Mouse (Mus musculus) kidney, postnatal 0 days (tissue): ENCODE data around the gene Npc2. TPM values are rescaled to one million over a fixed set of nuclear protein-coding genes. Genes with fewer than 3 reads are reported as not detected.

Experiments
- ATAC-seq: fragments of 200-750 bp; cut with Nextera tagmentation; replicated peaks from 2 replicates; pipeline ENCODE4 v1.8.0; 2017; ENCODE audit warnings: low read depth, moderate number of reproducible peaks, moderate TSS enrichment, moderate library complexity; ENCODE audit not compliant: low FRiP score
- DNase-seq: peaks from one replicate; pipeline ENCODE4 v3.0.0-alpha.2; 2016; ENCODE audit warnings: low spot score
- H3K27ac ChIP-seq: fragments of 300-500 bp; sonication (generic); 2 replicates; pipeline ENCODE4 v1.5.1; 2014; ENCODE audit warnings: mild to moderate bottlenecking
- H3K27me3 ChIP-seq: fragments of 300-500 bp; sonication (generic); 2 replicates; pipeline ENCODE4 v1.6.1; 2014; ENCODE audit warnings: low read length, mixed read lengths; ENCODE audit not compliant: insufficient read depth
- H3K36me3 ChIP-seq: fragments of 300-500 bp; sonication (generic); 2 replicates; pipeline ENCODE4 v1.6.1; 2014; ENCODE audit warnings: low read length, mixed read lengths; ENCODE audit not compliant: insufficient read depth
- H3K4me1 ChIP-seq: fragments of 300-500 bp; sonication (generic); replicated peaks from 2 replicates; pipeline ENCODE4 v1.6.1; 2014; ENCODE audit warnings: antibody characterized with exemption, low read length, mixed read lengths; ENCODE audit not compliant: insufficient read depth
- H3K4me2 ChIP-seq: fragments of 300-500 bp; sonication (generic); 2 replicates; pipeline ENCODE4 v1.6.1; 2014; ENCODE audit warnings: mild to moderate bottlenecking, low read length, moderate library complexity, mixed read lengths
- H3K4me3 ChIP-seq: fragments of 300-500 bp; sonication (generic); replicated peaks from 2 replicates; pipeline ENCODE4 v1.5.1; 2014; ENCODE audit warnings: low read depth, low read length
- H3K9ac ChIP-seq: fragments of 300-500 bp; sonication (generic); 2 replicates; pipeline ENCODE4 v1.6.1; 2014; ENCODE audit warnings: low read depth, low read length
- H3K9me3 ChIP-seq: fragments of 300-500 bp; sonication (generic); replicated peaks from 2 replicates; pipeline ENCODE4 v1.6.1; 2016; ENCODE audit warnings: low read length, inconsistent platforms, mixed read lengths
- CTCF ChIP-seq: IDR thresholded peaks from 2 replicates; pipeline ENCODE4 v1.5.1; 2016; ENCODE audit warnings: antibody characterized with exemption, low read depth, mild to moderate bottlenecking, moderate library complexity
- WGBS: fragments of 180-500 bp; shearing (Covaris S2); extraction: QIAGEN DNeasy Blood & Tissue Kit; methylation state at CpG from one replicate; pipeline ENCODE4 v1.1.7; 2014; 5-methylcytosine and 5-hydroxymethylcytosine counted together
- polyA plus RNA-seq: library from polyadenylated mRNA; unstranded; fragments of >200 nt; fragmentation: Nextera tagmentation; extraction: Ambion mirVana; gene quantifications from 2 replicates; pipeline ENCODE4 v1.2.1, GENCODE M21; 2015

Gene Npc2
- polyA plus RNA-seq, 1 experiment from 2014 or later, result 70.5 TPM

GRCm38 (mm10) chr12:84786091-84786490 is 13.1 kb upstream of the Npc2 start:
- DNase-seq (no peak), ATAC-seq (no peak)
- Histone ChIP-seq H3K9ac (no peak overlapping the region), H3K9me3 (no peaks in the 10 kb centered on the region), H3K27me3 (no peaks in the 10 kb centered on the region), H3K4me2 (no peak overlapping the region), H3K4me3 (no peak overlapping the region), H3K4me1 (0 out of 2 replicates have a peak, but pooled peaks cover 4% of the 10 kb centered on the region), H3K36me3 (no peaks in the 10 kb centered on the region), H3K27ac (no peak overlapping the region)
- 78% methylated on average over 5 of the region's 5 CpGs for WGBS
- no peak for TF ChIP-seq CTCF

GRCm38 (mm10) chr12:84784604-84785381 is 11.8 kb upstream of the Npc2 start:
- Histone ChIP-seq H3K36me3 (no peaks in the 10 kb centered on the region), H3K27me3 (no peaks in the 10 kb centered on the region), H3K9ac (no peak overlapping the region), H3K27ac (no peak overlapping the region), H3K9me3 (no peaks in the 10 kb centered on the region), H3K4me1 (0 out of 2 replicates have a peak, but pooled peaks cover 4% of the 10 kb centered on the region), H3K4me3 (no peak overlapping the region), H3K4me2 (peak overlapping the region; percentile 23)
- ATAC-seq, result peak; percentile 89
- DNase-seq, result peak; percentile 97
- 21% methylated on average over 25 of the region's 25 CpGs for WGBS
- peak; percentile 99 for TF ChIP-seq CTCF

- H3K36me3 ChIP-seq, result no peaks in the 10 kb centered on the region
- no peaks in the 10 kb centered on the region for H3K9me3 ChIP-seq
- no peak for TF ChIP-seq CTCF
- no peaks in the 10 kb centered on the region for H3K27me3 ChIP-seq
- H3K4me1 ChIP-seq, result peaks cover 17% of the 10 kb centered on the region
- no peak overlapping the region for H3K4me3 ChIP-seq
- no peak for ATAC-seq
- H3K27ac ChIP-seq, result no peak overlapping the region
- DNase-seq, result no peak
- no peak overlapping the region for H3K4me2 ChIP-seq
- no peak overlapping the region for H3K9ac ChIP-seq
Observed at GRCm38 (mm10) chr12:84776229-84776628, 3.3 kb upstream of the Npc2 start.

- H3K4me3 ChIP-seq, result no peak overlapping the region
Observed at GRCm38 (mm10) chr12:84774376-84774775, 1.4 kb upstream of the Npc2 start.

DNA sequence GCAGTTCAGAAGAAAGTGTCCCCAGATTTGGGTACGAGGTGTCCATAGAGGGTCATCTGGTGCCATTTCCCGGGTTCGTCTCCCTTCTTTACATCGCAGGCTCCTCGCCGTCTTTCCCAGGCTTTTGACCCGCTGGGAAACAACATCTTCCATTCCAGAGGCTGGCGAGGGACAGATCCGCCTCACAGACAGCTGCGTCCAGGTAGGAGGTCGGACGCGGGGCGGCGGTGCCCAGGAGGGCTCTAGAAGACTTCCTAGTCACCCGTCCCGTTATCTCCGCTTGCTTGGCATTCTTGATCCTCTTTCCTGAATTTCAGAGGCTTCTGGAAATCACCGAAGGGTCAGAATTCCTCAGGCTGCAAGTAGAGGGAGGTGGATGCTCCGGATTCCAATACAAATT is 524 bp upstream of the Npc2 start:
- DNase-seq (no peak), ATAC-seq (no peak)
- TF ChIP-seq CTCF, result no peak

More at GRCm38 (mm10) chr12:84774376-84774775, 1.4 kb upstream of the Npc2 start:
- Histone ChIP-seq H3K36me3 (no peaks in the 10 kb centered on the region), H3K9me3 (no peaks in the 10 kb centered on the region), H3K9ac (no peak overlapping the region), H3K4me1 (peaks cover 17% of the 10 kb centered on the region), H3K27me3 (no peaks in the 10 kb centered on the region), H3K27ac (no peak overlapping the region), H3K4me2 (peak overlapping the region; percentile 91; the same call in 1 of the 2 replicates)
- WGBS, result 84% methylated on average over 6 of the region's 6 CpGs
- no peak for TF ChIP-seq CTCF
- ATAC-seq (no peak), DNase-seq (no peak)

GRCm38 (mm10) chr12:84771981-84772520 is 901 bp downstream of the Npc2 start:
- DNase-seq (peak; percentile 72), ATAC-seq (no peak)
- Histone ChIP-seq H3K9me3 (no peaks in the 10 kb centered on the region), H3K9ac (peak overlapping the region; percentile 77), H3K4me3 (peak overlapping the region; percentile 71), H3K4me2 (peak overlapping the region; percentile 66), H3K36me3 (no peaks in the 10 kb centered on the region), H3K27me3 (no peaks in the 10 kb centered on the region), H3K27ac (peak overlapping the region; percentile 97), H3K4me1 (peaks cover 17% of the 10 kb centered on the region)
- no peak for TF ChIP-seq CTCF
- 2% methylated on average over 10 of the region's 10 CpGs for WGBS

More for the DNA sequence above, 524 bp upstream of the Npc2 start:
- H3K27me3 ChIP-seq, result no peaks in the 10 kb centered on the region
- H3K9me3 ChIP-seq, result no peaks in the 10 kb centered on the region
- peak overlapping the region; percentile 82 for H3K9ac ChIP-seq
- no peaks in the 10 kb centered on the region for H3K36me3 ChIP-seq
- peak overlapping the region; percentile 68 for H3K27ac ChIP-seq
- peak overlapping the region; percentile 91 for H3K4me2 ChIP-seq
- H3K4me3 ChIP-seq, result peak overlapping the region; percentile 71
- under 1% methylated on average over 20 of the region's 20 CpGs for WGBS
- H3K4me1 ChIP-seq, result peaks cover 17% of the 10 kb centered on the region
